Mouse (Mus musculus) liver, embryonic 11.5 days (tissue): ENCODE data around the gene Synrg. TPM values are rescaled to one million over a fixed set of nuclear protein-coding genes. Genes with fewer than 3 reads are reported as not detected.
A peak's percentile ranks its signal among the peaks of the same experiment; 100 is the strongest.

Experiments used
- ATAC-seq: fragments of 200-750 bp; cut with Nextera tagmentation; replicated peaks from 2 replicates; pipeline ENCODE4 v1.8.0; 2017; ENCODE audit warnings: moderate number of reproducible peaks, mild to moderate bottlenecking, moderate TSS enrichment, moderate library complexity; ENCODE audit not compliant: low FRiP score
- DNase-seq: peaks from one replicate; pipeline ENCODE4 v3.0.0-alpha.2; 2017; ENCODE audit warnings: low spot score
- H3K27ac ChIP-seq: fragments of 300-500 bp; sonication (generic); 2 replicates; pipeline ENCODE4 v1.5.1; 2014; ENCODE audit warnings: mild to moderate bottlenecking, low read depth, low read length, control low read depth
- H3K27me3 ChIP-seq: fragments of 300-500 bp; sonication (generic); replicated peaks from 2 replicates; pipeline ENCODE4 v1.6.1; 2014; ENCODE audit warnings: low read length, mixed read lengths; ENCODE audit not compliant: control insufficient read depth, insufficient read depth
- H3K36me3 ChIP-seq: fragments of 300-500 bp; sonication (generic); 2 replicates; pipeline ENCODE4 v1.6.1; 2014; ENCODE audit warnings: mild to moderate bottlenecking, low read length, moderate library complexity, mixed read lengths; ENCODE audit not compliant: control insufficient read depth, insufficient read depth
- H3K4me1 ChIP-seq: fragments of 300-500 bp; sonication (generic); replicated peaks from 2 replicates; pipeline ENCODE4 v1.6.1; 2014; ENCODE audit warnings: low read length, mixed read lengths; ENCODE audit not compliant: control insufficient read depth, insufficient read depth
- H3K4me2 ChIP-seq: fragments of 300-500 bp; sonication (generic); 2 replicates; pipeline ENCODE4 v1.6.1; 2014; ENCODE audit warnings: mild to moderate bottlenecking, control low read depth, moderate library complexity
- H3K4me3 ChIP-seq: fragments of 300-500 bp; sonication (generic); 2 replicates; pipeline ENCODE4 v1.5.1; 2014; ENCODE audit warnings: low read depth, low read length, control low read depth
- H3K9ac ChIP-seq: fragments of 300-500 bp; sonication (generic); 2 replicates; pipeline ENCODE4 v1.6.1; 2014; ENCODE audit warnings: low read depth, low read length, control low read depth
- H3K9me3 ChIP-seq: fragments of 300-500 bp; sonication (generic); 2 replicates; pipeline ENCODE4 v1.6.1; 2016; ENCODE audit warnings: low read length, inconsistent platforms, mixed read lengths; ENCODE audit not compliant: control insufficient read depth
- WGBS: fragments of 180-500 bp; shearing (Covaris S2); extraction: QIAGEN DNeasy Blood & Tissue Kit; methylation state at CpG from one replicate; pipeline ENCODE4 v1.1.7; 2014; 5-methylcytosine and 5-hydroxymethylcytosine counted together
- polyA plus RNA-seq: library from polyadenylated mRNA; unstranded; fragments of >200 nt; fragmentation: Nextera tagmentation; extraction: Ambion mirVana; gene quantifications from 2 replicates; pipeline ENCODE4 v1.2.1, GENCODE M21; 2014

The Synrg gene
- polyA plus RNA-seq: 9.0 and 11.5 TPM in 2 replicates

DNA sequence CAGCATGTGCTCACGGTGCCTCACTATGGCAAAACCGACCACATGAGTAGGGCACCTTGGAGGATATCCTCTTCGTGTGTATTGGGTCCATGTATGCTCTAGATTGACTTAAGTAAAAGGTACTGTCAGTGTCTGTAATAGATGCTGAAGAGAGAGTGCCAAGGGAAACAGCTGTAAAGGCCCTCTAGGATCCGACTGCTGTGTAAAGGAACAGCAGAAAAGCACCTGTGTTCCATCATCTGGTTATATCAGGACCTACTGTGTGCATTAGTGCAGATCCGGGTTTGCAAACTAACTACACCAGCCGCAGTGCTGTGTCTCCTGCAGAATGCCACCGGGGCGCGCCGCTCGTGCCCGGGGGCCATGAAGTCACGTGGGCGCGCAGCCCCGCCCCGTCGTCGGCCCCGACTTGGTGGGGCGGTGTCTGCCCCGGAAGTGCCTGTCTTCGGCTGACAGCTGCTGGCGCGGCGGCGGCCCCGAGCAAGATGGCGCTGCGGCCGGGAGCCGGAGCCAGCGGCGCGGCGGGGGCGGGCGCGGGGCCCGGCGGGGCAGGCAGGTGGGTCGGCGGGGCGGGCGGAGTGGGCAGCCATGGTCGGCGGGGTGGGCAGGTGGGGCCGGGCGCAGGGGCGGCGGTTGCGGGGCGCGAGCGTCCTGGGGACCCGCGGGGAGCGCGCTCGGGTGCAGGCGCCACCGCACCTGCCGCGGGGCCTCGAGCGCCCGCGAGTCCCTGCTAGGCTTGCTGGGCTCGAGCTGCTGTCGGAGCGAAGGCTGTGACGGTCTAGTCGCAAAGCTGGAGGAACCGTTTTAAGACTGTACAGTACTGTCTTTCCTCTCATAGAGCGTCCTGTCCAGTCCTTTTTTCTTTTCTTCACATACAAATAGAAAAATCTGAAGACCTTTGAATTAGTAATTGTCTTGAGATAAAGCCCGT, at the start of gene Synrg:
Gene Synrg, plus strand, starts transcription at position 438 of the 931 bp plus-strand sequence.
- peak; percentile 92 for ATAC-seq
- DNase-seq: peak; percentile 90
- 2% methylated on average over 74 of the region's 76 CpGs for WGBS
- peaks cover 20% of the 10 kb centered on the region for H3K4me1 ChIP-seq
- peak within 1 kb of the TSS; percentile 47; the same call in 1 of the 2 replicates for H3K27ac ChIP-seq
- H3K9me3 ChIP-seq: no peaks in the 10 kb centered on the region
- H3K36me3 ChIP-seq: peaks cover 19% of the 10 kb centered on the region
- peak within 1 kb of the TSS; percentile 88 for H3K4me2 ChIP-seq
- peak within 1 kb of the TSS; percentile 82 for H3K4me3 ChIP-seq
- H3K27me3 ChIP-seq: no peaks in the 10 kb centered on the region
- peak within 1 kb of the TSS; percentile 84 for H3K9ac ChIP-seq

DNA sequence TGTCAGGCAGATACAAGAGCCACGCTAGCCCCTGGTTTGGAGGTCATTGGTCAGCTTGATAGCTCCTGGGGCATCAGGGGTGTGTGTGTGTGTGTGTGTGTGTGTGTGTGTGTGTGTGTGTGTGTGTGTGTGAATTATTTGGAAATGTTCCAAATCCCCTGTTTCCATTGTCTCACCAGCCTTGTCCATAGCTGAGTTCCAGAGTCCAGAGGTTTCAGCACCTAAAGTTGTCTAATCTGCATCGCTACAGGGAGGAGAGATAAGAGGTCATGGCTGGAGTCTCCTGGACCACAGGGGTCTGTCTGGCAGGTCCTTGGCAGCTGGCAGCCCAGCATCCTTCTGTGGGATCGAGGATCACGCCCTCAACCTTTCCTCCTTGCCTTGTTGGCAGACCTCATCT, 49.7 kb upstream of the Synrg start:
- 61% methylated on average over 4 of the region's 4 CpGs for WGBS
- no peak overlapping the region for H3K4me2 ChIP-seq
- H3K36me3 ChIP-seq: no peaks in the 10 kb centered on the region
- no peak overlapping the region for H3K27ac ChIP-seq
- no peak for ATAC-seq
- H3K9me3 ChIP-seq: no peaks in the 10 kb centered on the region
- no peak for DNase-seq
- H3K27me3 ChIP-seq: no peaks in the 10 kb centered on the region
- no peaks in the 10 kb centered on the region for H3K4me1 ChIP-seq
- no peak overlapping the region for H3K4me3 ChIP-seq
- H3K9ac ChIP-seq: no peak overlapping the region

- Histone ChIP-seq H3K36me3 (no peaks in the 10 kb centered on the region), H3K9ac (no peak overlapping the region), H3K4me1 (no peaks in the 10 kb centered on the region), H3K4me3 (no peak overlapping the region), H3K9me3 (no peaks in the 10 kb centered on the region), H3K4me2 (no peak overlapping the region), H3K27me3 (no peaks in the 10 kb centered on the region), H3K27ac (no peak overlapping the region)
- 50% methylated on average over 2 of the region's 2 CpGs for WGBS
- ATAC-seq (no peak), DNase-seq (no peak)
These were observed 41.6 kb upstream of the Synrg start for GRCm38 (mm10) chr11:83922600-83922999.

DNA sequence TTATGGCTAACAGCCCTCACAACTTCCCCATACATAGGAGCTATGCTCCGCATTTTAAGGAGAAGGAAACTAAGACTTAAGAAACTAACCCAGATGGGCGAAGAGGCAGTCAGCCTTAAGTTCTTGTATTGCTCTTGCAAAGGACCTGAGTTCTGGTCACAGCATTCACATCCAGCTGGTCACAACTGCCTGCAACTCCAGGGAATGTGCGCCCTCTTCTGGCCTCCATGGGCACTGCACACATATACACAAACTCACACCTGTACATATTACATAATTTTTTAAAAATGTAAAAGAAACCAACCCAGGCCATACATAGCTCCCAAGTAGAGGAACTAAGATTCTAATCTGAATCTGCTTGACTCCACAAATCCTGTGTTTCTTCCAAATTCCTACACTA, 37.1 kb upstream of the Synrg start:
- no peak overlapping the region for H3K27ac ChIP-seq
- H3K4me1 ChIP-seq: no peaks in the 10 kb centered on the region
- H3K4me2 ChIP-seq: no peak overlapping the region
- ATAC-seq (no peak), DNase-seq (no peak)
- no peaks in the 10 kb centered on the region for H3K27me3 ChIP-seq
- 51% methylated on average over 3 of the region's 3 CpGs for WGBS
- H3K4me3 ChIP-seq: no peak overlapping the region
- H3K36me3 ChIP-seq: no peaks in the 10 kb centered on the region
- H3K9me3 ChIP-seq: no peaks in the 10 kb centered on the region
- H3K9ac ChIP-seq: no peak overlapping the region

DNA sequence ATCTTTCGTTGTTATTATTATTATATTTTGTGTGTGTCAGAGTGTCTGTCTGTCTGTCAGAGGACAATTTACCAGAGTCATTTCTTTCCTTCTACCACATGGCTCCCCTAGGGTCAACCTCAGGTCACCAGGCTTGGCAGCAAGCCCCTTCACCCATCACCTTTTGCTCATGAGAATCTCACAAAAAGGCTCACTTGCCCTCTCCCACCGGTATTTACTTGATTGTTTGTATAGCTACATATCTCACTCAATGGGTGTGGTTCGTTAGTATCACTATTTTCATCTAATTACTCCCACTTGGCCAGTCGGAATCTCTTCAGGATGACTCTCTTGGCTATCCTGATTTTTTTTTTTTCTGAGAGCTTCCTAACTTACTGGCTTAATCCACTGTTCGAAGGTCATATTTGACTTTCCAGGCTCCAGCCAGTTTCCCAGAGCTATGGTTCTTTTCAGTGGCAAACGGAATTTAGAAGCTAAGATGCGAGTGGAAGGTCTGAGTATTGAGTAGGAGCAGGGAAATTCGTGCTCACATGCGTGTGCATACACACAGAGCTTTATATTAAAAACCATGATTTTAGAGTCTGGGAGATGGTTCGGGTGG, 31.6 kb upstream of the Synrg start:
- DNase-seq (no peak), ATAC-seq (no peak)
- Histone ChIP-seq H3K27ac (no peak overlapping the region), H3K4me3 (no peak overlapping the region), H3K4me2 (no peak overlapping the region), H3K36me3 (no peaks in the 10 kb centered on the region), H3K27me3 (no peaks in the 10 kb centered on the region), H3K4me1 (no peaks in the 10 kb centered on the region), H3K9me3 (no peaks in the 10 kb centered on the region), H3K9ac (no peak overlapping the region)
- WGBS: 61% methylated on average over 10 of the region's 10 CpGs

GRCm38 (mm10) chr11:83933376-83933775, 30.9 kb upstream of the Synrg start:
- H3K4me3 ChIP-seq: no peak overlapping the region
- H3K27ac ChIP-seq: no peak overlapping the region
- no peaks in the 10 kb centered on the region for H3K4me1 ChIP-seq
- no peaks in the 10 kb centered on the region for H3K27me3 ChIP-seq
- no peak overlapping the region for H3K9ac ChIP-seq
- 87% methylated on average over 4 of the region's 4 CpGs for WGBS
- no peaks in the 10 kb centered on the region for H3K36me3 ChIP-seq
- no peaks in the 10 kb centered on the region for H3K9me3 ChIP-seq
- DNase-seq (no peak), ATAC-seq (no peak)
- no peak overlapping the region for H3K4me2 ChIP-seq

DNA sequence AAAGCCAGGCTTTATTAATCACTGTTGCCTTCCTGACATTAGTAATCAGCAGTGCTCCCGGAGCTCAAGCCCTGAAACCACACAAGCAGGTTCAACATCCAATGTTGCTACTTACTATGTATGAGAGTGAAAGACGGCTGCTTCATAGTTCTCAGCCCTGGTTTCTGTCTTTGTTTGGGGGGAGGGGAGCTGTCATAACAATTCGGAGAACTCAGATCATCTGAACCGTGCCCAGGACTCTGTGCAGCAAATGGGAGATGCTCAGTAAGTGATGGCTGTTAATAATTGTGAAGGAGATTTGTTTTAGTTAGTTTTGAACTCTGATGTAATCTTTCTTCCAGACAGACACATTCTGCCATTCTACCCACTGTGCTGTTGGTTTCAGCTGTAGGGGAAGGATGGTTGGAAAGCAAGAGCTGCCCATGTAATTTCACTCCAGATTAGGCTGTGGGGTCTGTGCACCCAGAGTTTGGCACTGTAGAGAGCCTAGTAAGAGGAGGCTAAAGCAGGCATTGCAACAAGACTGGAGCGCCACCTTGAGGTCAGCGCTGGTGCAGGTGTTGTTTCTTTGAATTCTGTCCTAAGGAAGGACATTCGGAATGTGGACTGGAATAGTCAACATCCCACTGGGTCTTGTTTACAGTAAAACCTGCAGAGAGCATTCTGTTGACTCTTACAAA, 28.1 kb upstream of the Synrg start:
- no peaks in the 10 kb centered on the region for H3K27me3 ChIP-seq
- WGBS: 20% methylated on average over 7 of the region's 7 CpGs
- no peak overlapping the region for H3K4me2 ChIP-seq
- H3K4me3 ChIP-seq: no peak overlapping the region
- no peak overlapping the region for H3K9ac ChIP-seq
- ATAC-seq: no peak
- H3K9me3 ChIP-seq: no peaks in the 10 kb centered on the region
- H3K27ac ChIP-seq: no peak overlapping the region
- no peaks in the 10 kb centered on the region for H3K36me3 ChIP-seq
- peak; percentile 64 for DNase-seq
- H3K4me1 ChIP-seq: no peaks in the 10 kb centered on the region

DNA sequence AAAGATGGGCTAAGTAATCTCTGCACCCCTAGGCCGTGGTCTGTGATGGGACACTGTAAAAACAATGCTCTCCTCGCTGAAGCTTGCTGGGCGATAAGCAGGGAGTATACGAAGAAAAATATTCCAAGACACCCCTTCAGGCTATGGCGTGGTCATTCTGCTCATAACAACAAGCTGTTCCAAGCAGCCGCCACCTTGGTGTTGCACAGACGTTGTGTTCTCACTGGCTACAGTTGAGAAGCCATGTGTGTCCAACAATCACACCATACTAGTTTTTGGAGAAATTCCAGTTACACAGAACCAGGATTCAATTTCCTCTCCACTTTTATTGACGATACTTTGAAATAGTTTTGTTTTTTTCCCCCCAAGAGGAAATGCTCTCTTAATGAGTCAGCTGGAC, 25.7 kb upstream of the Synrg start:
- 70% methylated on average over 8 of the region's 8 CpGs for WGBS
- no peak for DNase-seq
- ATAC-seq: no peak

More for the DNA sequence above, 25.7 kb upstream of the Synrg start:
- no peaks in the 10 kb centered on the region for H3K27me3 ChIP-seq
- H3K4me2 ChIP-seq: no peak overlapping the region
- H3K9me3 ChIP-seq: no peaks in the 10 kb centered on the region
- no peaks in the 10 kb centered on the region for H3K36me3 ChIP-seq
- H3K4me1 ChIP-seq: no peaks in the 10 kb centered on the region; the same call in 1 of the 2 replicates
- H3K27ac ChIP-seq: no peak overlapping the region
- H3K9ac ChIP-seq: no peak overlapping the region
- no peak overlapping the region for H3K4me3 ChIP-seq
